Mouse (Mus musculus) intestine, postnatal 0 days (tissue): ENCODE results near the gene Cd164. TPM values are rescaled to one million over a fixed set of nuclear protein-coding genes. Genes with fewer than 3 reads are reported as not detected.

Source experiments
- ATAC-seq: fragments of 200-750 bp; cut with Nextera tagmentation; 2 replicates; pipeline ENCODE4 v1.8.0; 2017; ENCODE audit warnings: mild to moderate bottlenecking, moderate TSS enrichment, moderate library complexity
- H3K27ac ChIP-seq: fragments of 300-500 bp; sonication (generic); 2 replicates; pipeline ENCODE4 v1.5.1; 2014; ENCODE audit warnings: mild to moderate bottlenecking, low read depth, low read length, moderate library complexity
- H3K27me3 ChIP-seq: fragments of 300-500 bp; sonication (generic); replicated peaks from 2 replicates; pipeline ENCODE4 v1.6.1; 2014; ENCODE audit warnings: low read length, mixed read lengths; ENCODE audit not compliant: control insufficient read depth, insufficient read depth
- H3K36me3 ChIP-seq: fragments of 300-500 bp; sonication (generic); 2 replicates; pipeline ENCODE4 v1.6.1; 2014; ENCODE audit warnings: mild to moderate bottlenecking, moderate library complexity; ENCODE audit not compliant: control insufficient read depth, insufficient read depth
- H3K4me1 ChIP-seq: fragments of 300-500 bp; sonication (generic); replicated peaks from 2 replicates; pipeline ENCODE4 v1.6.1; 2014; ENCODE audit warnings: antibody characterized with exemption, low read length, mixed read lengths; ENCODE audit not compliant: control insufficient read depth, insufficient read depth
- H3K4me2 ChIP-seq: fragments of 300-500 bp; sonication (generic); replicated peaks from 2 replicates; pipeline ENCODE4 v1.6.1; 2014; ENCODE audit warnings: low read depth, mild to moderate bottlenecking, moderate library complexity
- H3K4me3 ChIP-seq: fragments of 300-500 bp; sonication (generic); 2 replicates; pipeline ENCODE4 v1.5.1; 2014; ENCODE audit warnings: low read depth, low read length
- H3K9ac ChIP-seq: fragments of 300-500 bp; sonication (generic); 2 replicates; pipeline ENCODE4 v1.6.1; 2014; ENCODE audit warnings: mild to moderate bottlenecking, low read depth, low read length
- H3K9me3 ChIP-seq: fragments of 300-500 bp; sonication (generic); 2 replicates; pipeline ENCODE4 v1.6.1; 2016; ENCODE audit warnings: mixed run types; ENCODE audit not compliant: control insufficient read depth
- CTCF ChIP-seq: sonication (generic); IDR thresholded peaks from 2 replicates; pipeline ENCODE4 v1.5.1; 2016; ENCODE audit warnings: low read depth, mild to moderate bottlenecking, control low read depth, antibody characterized with exemption, moderate library complexity
- WGBS: fragments of 180-500 bp; shearing (Covaris S2); extraction: QIAGEN DNeasy Blood & Tissue Kit; methylation state at CpG from one replicate; pipeline ENCODE4 v1.1.7; 2014; 5-methylcytosine and 5-hydroxymethylcytosine counted together
- polyA plus RNA-seq: library from polyadenylated mRNA; unstranded; fragments of >200 nt; fragmentation: Nextera tagmentation; extraction: Ambion mirVana; gene quantifications from 2 replicates; pipeline ENCODE4 v1.2.1, GENCODE M21; 2015

The Cd164 gene
- polyA plus RNA-seq, 1 experiment from 2014 or later, result 181 TPM

DNA sequence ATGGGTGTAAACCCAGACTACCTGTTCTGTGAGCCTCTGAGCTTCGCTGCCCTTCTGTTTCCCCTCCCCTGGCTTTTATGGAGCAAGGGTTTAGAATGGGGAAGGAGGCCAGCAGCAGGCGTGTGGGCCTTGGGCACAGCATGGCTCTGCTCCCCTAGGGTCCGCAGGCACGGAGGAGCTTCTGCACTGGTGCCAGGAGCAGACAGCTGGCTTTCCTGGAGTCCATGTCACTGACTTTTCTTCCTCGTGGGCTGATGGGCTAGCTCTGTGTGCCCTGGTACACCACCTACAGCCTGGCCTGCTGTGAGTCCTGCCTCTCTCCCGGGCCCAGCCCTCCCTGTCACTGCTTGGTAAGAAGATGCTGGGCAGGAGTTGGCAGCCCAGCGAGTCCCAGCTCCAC, 36.8 kb upstream of the Cd164 start:
- 91% methylated on average over 7 of the region's 7 CpGs for WGBS

DNA sequence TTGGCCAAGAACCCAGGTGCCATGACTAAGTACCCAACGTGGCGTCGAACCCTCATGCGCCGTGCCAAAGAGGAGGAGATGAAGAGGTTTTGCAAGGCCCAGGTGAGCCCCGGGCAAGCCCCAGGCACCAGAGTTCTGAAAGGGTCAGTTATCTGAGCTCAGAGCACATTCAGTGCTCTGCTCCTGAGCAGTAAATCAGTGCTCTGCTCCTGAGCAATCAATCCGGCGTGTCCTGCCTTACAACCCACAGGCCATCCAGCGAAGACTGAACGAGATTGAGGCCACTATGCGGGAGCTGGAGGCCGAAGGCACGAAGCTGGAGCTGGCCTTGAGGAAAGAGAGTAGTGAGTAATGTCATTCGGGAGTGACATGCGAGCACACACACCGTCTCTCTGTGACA, 33.4 kb upstream of the Cd164 start:
- Histone ChIP-seq H3K36me3 (peaks cover 51% of the 10 kb centered on the region), H3K9ac (no peak overlapping the region)

More for the DNA sequence above, 36.8 kb upstream of the Cd164 start:
- no peak for ATAC-seq
- Histone ChIP-seq H3K9ac (no peak overlapping the region), H3K4me1 (no peaks in the 10 kb centered on the region), H3K4me3 (no peak overlapping the region), H3K27ac (no peak overlapping the region), H3K36me3 (peaks cover 63% of the 10 kb centered on the region), H3K9me3 (no peaks in the 10 kb centered on the region), H3K4me2 (no peak overlapping the region), H3K27me3 (no peaks in the 10 kb centered on the region)
- TF ChIP-seq CTCF, result no peak

DNA sequence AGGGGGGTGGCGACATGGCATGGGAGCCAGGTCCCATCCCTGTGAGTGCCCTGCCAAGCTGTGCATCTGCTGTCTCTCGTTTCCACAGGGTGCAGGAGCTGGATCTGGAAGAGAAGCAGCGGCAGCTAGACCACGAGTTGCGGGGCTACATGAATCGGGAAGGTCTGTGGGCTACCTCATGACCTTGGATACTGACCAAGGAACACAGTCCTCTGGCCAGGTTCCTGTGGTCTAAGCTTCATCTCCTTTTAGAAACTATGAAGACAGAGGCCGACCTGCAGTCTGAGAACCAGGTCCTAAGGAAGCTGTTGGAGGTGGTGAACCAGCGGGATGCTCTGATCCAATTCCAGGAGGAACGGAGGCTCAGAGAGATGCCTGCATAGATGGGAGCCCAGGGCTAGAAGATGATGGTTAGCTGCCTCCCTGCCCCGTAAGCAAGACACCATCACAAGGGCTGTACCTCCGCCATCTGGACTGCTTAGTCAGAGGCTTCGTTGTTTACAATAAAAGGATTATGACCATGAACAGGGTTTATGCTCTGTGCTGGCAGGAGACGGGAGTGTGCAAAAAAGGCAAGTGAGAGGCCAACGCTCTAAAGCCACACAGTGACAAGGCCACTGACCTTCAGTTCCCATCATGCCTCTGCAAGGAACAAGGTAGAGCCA, 32.6 kb upstream of the Cd164 start:
- Histone ChIP-seq H3K4me2 (no peak overlapping the region), H3K4me3 (no peak overlapping the region), H3K27me3 (no peaks in the 10 kb centered on the region), H3K9ac (no peak overlapping the region), H3K9me3 (no peaks in the 10 kb centered on the region), H3K4me1 (peaks cover 7% of the 10 kb centered on the region), H3K36me3 (peaks cover 51% of the 10 kb centered on the region), H3K27ac (no peak overlapping the region)
- no peak for TF ChIP-seq CTCF
- ATAC-seq, result no peak
- 76% methylated on average over 14 of the region's 14 CpGs for WGBS

More for the DNA sequence above, 33.4 kb upstream of the Cd164 start:
- WGBS, result 93% methylated on average over 16 of the region's 16 CpGs
- H3K4me2 ChIP-seq, result no peak overlapping the region
- no peak overlapping the region for H3K4me3 ChIP-seq
- no peaks in the 10 kb centered on the region for H3K9me3 ChIP-seq
- no peak for ATAC-seq
- no peaks in the 10 kb centered on the region for H3K27me3 ChIP-seq
- H3K27ac ChIP-seq, result no peak overlapping the region
- H3K4me1 ChIP-seq, result peaks cover 7% of the 10 kb centered on the region
- no peak for TF ChIP-seq CTCF

DNA sequence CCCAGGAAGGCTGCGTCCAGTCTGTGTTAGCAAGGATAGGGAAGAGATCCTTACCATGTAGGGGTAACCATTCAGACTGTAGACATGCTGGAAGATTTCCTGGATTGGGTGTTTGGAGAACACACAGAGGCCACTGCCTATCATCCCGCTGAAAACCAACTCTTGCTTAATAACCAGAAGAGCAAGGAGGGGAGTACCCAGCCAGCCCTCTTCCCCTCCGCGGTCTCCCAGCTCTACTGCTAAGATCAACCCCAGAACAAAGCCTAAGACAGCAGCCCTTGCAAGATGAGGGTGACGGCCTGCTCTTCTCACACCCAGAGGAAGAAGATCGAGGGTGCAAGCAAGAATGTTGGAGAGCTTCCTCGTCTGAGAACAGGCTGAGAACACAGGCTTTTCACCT, 30.3 kb upstream of the Cd164 start:
- Histone ChIP-seq H3K4me2 (peak overlapping the region; percentile 100), H3K27me3 (no peaks in the 10 kb centered on the region), H3K4me1 (peaks cover 7% of the 10 kb centered on the region), H3K9me3 (no peaks in the 10 kb centered on the region), H3K4me3 (peak overlapping the region; percentile 73), H3K9ac (peak overlapping the region; percentile 75), H3K36me3 (peaks cover 42% of the 10 kb centered on the region), H3K27ac (peak overlapping the region; percentile 60; the same call in 1 of the 2 replicates)
- TF ChIP-seq CTCF, result no peak
- WGBS, result 26% methylated on average over 7 of the region's 7 CpGs
- ATAC-seq, result no peak

DNA sequence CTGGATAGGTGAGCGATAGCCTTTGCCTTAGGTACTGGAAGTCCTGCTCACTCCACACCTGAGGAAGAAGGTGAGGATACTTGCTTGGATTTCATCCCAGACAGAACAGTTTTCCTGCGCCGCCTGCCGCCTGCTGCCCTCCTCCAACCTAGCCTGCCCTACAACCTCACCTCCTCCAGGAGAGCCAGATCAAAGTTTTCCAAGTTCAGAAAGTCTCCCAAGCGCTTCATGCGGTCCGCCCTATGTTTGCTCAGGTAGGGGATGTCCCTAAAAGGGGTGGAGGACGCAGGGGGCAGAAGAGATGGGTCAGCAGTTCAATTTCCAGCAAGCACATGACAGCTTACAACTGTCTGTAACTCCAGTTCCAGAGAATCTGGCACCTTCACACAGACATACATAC, 29.9 kb upstream of the Cd164 start:
- Histone ChIP-seq H3K27ac (peak overlapping the region; percentile 88; the same call in 1 of the 2 replicates), H3K9ac (peak overlapping the region; percentile 75), H3K4me2 (peak overlapping the region; percentile 100), H3K36me3 (peaks cover 39% of the 10 kb centered on the region), H3K27me3 (no peaks in the 10 kb centered on the region), H3K4me1 (peaks cover 7% of the 10 kb centered on the region), H3K4me3 (peak overlapping the region; percentile 73), H3K9me3 (no peaks in the 10 kb centered on the region)
- 13% methylated on average over 8 of the region's 8 CpGs for WGBS
- TF ChIP-seq CTCF, result peak; percentile 56
- ATAC-seq, result peak; percentile 34

DNA sequence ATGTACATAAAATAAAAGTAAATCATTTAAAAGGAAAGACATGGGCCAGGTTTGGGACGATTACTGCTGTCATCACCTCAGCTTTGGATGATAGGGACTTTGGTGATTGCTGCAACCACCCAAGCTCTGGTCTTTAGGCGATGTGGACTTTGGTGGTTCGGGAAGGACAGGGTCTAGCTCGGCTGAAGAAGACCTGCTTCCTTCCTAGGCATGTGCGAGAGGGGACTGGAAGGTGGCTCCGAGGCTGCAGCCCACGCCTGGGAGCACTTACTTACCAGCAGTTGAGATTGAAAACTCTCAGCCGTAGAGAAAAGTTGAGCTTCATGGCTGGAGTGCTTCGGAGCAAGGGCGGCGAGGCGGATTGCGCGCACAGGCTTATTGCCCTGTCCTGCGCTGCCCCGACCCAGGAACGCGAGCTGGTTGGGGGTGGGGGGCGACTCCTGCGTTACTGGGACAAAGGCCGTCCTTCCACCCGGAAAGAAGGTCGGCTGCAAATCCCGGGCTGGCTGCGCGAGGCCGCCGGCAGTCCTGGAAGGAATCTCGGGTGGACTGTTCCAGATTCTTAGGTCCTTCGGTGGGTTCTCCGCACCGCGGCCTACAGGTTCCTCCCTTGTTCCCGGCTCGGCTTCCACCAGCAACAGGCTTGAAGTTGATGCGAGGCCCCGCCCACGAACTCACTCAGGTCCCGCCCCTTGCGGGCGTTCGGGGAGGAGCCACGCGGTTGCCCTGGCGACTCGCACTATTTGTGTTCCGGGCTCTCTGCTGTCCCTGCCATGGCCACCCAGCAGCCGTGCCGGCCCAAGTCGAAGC, 29.3 kb upstream of the Cd164 start, which contains the start of the genes Smpd2 and Ppil6:
Gene Smpd2 (minus strand): TSS at position 662 of the 810 bp plus-strand sequence.
Gene Ppil6 (plus strand): TSS at position 732 of the 810 bp plus-strand sequence.
- WGBS, result under 1% methylated on average over 50 of the region's 50 CpGs
- peak; percentile 89 for ATAC-seq

More for the DNA sequence above, 29.3 kb upstream of the Cd164 start, which contains the start of the genes Smpd2 and Ppil6:
- Histone ChIP-seq H3K27me3 (no peaks in the 10 kb centered on the region), H3K4me3 (peak within 1 kb of the TSS; percentile 73), H3K4me1 (peaks cover 7% of the 10 kb centered on the region), H3K4me2 (peak within 1 kb of the TSS; percentile 100), H3K27ac (peak within 1 kb of the TSS; percentile 88), H3K36me3 (peaks cover 32% of the 10 kb centered on the region), H3K9me3 (no peaks in the 10 kb centered on the region), H3K9ac (peak within 1 kb of the TSS; percentile 75)
- no peak for TF ChIP-seq CTCF
